Mouse (Mus musculus): Measurements from ENCODE around the gene Gm45837. TPM values are rescaled to one million over a fixed set of nuclear protein-coding genes. Genes with fewer than 3 reads are reported as not detected.

The Gm45837 gene
- polyA plus RNA-seq, 1 experiment from 2014 or later: 10.3 TPM

DNA sequence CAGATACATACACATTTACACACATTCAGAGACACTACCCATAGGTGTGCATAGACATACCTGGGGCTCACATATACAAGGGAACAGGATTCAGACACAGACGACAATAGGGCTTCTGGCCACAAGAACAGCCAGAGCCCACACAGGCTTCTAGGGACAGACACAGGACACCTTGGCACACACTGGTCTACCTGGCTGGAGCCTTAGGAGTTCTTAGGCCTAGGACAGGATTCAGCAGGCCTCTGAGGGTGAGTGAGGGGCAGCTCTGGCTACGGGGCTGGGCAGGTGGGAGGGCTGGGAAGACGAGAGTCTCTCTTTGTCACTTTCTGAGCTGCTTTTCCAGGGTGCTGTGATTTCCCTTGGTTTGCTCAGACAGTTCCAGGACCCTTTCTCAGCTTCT lies 32.4 kb upstream of the Gm45837 start:
- Histone ChIP-seq H3K36me3 (no peaks in the 10 kb centered on the region), H3K4me2 (peak overlapping the region; percentile 52), H3K9me3 (no peaks in the 10 kb centered on the region), H3K27me3 (no peaks in the 10 kb centered on the region), H3K27ac (peak overlapping the region; percentile 88), H3K4me1 (peaks cover 37% of the 10 kb centered on the region), H3K4me3 (peak overlapping the region; percentile 29), H3K9ac (peak overlapping the region; percentile 33)
- 52% methylated on average over 3 of the region's 3 CpGs for WGBS
- 0 out of 2 replicates have a peak, but pooled peaks have one; percentile 0 for ATAC-seq (ENCODE audit: borderline replicate concordance, extremely low read depth, low FRiP score, low TSS enrichment)

DNA sequence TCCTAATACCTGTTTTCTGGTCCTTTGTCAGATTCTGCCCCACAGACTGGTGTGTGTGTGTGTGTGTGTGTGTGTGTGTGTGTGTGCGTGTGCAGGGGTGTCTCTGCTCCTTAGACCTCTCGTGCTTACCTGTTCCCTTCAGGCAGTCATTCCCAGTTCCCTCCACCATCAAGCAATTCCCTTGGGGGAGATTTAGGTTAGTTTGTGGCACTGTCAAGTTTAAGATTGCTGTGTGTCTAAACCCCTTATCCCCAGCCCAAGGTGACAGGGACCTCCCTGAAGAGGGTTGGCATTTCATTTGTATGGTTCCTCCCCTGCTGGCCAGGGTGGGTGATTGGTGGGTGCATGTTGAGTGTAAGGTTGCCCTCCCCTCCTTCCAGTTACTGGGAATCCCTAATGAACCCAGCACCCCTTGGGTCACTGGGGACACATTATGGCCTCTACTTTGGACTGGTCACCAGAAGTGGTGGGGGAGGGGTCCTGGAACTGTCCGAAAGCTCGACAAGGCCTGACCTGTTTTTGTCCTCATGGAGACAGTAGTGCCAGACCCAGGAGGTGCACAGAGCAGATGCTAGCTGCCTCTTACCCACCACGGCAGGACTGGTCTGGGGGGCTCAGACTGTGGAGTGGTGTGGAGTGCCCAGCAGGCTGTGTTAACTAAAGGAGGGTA lies 31.8 kb upstream of the Gm45837 start:
- Histone ChIP-seq H3K27me3 (no peaks in the 10 kb centered on the region), H3K36me3 (no peaks in the 10 kb centered on the region), H3K4me3 (peak overlapping the region; percentile 29), H3K9ac (peak overlapping the region; percentile 33; the same call in 1 of the 2 replicates), H3K4me2 (peak overlapping the region; percentile 52), H3K4me1 (peaks cover 42% of the 10 kb centered on the region), H3K27ac (peak overlapping the region; percentile 88), H3K9me3 (no peaks in the 10 kb centered on the region)
- WGBS: 45% methylated on average over 5 of the region's 5 CpGs
- no peak for ATAC-seq (ENCODE audit: borderline replicate concordance, extremely low read depth, low FRiP score, low TSS enrichment)

DNA sequence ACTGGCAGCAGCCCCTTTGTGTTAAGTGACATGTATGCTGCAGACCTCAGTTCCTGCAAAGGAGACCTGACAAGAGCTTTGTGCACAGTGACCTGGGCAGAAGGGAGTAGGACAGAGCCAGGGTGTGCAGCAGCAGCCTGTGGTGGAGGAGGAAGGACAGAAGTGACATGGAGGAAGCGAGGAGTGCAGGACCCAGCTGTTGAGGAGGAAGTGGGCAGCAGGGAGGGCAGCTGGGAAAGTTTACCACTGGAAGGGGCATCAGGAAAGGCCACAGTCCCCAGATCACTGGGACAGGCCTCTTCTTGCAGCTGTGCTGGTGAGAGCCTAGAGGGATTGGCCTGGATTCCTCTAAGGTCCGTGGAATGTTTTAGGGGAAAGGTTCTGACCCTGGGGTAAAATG lies 31.0 kb upstream of the Gm45837 start:
- H3K9ac ChIP-seq: peak overlapping the region; percentile 17; the same call in 1 of the 2 replicates
- peak overlapping the region; percentile 52 for H3K4me2 ChIP-seq
- WGBS: 39% methylated on average over 2 of the region's 2 CpGs
- no peaks in the 10 kb centered on the region for H3K9me3 ChIP-seq
- no peaks in the 10 kb centered on the region for H3K36me3 ChIP-seq
- ATAC-seq (ENCODE audit: borderline replicate concordance, extremely low read depth, low FRiP score, low TSS enrichment): no peak
- 0 out of 2 replicates have a peak overlapping the region, but pooled peaks have one; percentile 29 for H3K4me3 ChIP-seq
- H3K4me1 ChIP-seq: peaks cover 50% of the 10 kb centered on the region
- H3K27ac ChIP-seq: peak overlapping the region; percentile 88
- H3K27me3 ChIP-seq: no peaks in the 10 kb centered on the region

DNA sequence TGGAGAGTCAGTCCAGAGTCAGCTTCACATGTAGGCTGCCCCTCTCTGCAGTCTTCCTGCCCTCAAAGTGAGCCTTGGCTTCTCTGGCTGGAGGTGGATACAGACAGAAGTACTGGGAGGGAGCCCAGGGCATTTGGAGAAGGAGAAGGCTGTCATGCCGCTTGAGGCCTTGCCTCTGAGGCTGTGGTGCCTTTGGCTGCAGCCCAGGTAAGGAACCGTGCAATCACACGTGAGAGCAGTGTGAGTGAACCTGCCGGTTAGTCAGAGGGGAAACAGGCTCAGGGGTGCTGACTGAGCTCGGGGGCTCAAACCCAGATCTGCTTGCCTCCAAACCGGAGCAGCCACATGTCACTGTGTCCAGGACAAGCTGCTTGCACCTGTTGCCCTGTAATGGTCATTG lies 29.2 kb upstream of the Gm45837 start:
- no peaks in the 10 kb centered on the region for H3K36me3 ChIP-seq
- H3K4me2 ChIP-seq: no peak overlapping the region
- H3K4me3 ChIP-seq: no peak overlapping the region
- H3K27ac ChIP-seq: no peak overlapping the region
- ATAC-seq (ENCODE audit: borderline replicate concordance, extremely low read depth, low FRiP score, low TSS enrichment): no peak
- WGBS: 73% methylated on average over 6 of the region's 6 CpGs
- H3K4me1 ChIP-seq: peaks cover 67% of the 10 kb centered on the region
- no peaks in the 10 kb centered on the region for H3K9me3 ChIP-seq
- no peaks in the 10 kb centered on the region for H3K27me3 ChIP-seq
- H3K9ac ChIP-seq: no peak overlapping the region

DNA sequence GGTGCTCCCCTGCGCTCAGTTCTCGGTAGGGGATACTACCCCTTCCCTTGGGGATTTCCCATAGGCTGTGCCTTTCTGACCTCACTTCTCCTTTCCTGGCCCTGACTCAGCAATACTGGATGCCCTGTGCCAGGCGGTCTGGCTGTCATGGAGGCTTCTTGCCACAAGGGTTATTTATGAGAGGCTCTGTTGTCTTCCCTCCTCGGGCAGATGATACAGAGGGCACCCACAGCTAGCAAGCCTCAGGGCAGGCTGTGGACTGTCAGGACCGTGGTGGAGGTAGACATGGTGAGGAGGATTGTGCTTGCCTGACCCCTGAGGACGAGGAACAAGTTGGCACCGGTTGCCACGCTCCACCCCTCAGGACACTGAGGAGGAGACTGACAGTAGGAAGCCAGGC lies 28.3 kb upstream of the Gm45837 start:
- Histone ChIP-seq H3K36me3 (no peaks in the 10 kb centered on the region), H3K4me3 (no peak overlapping the region), H3K9me3 (no peaks in the 10 kb centered on the region), H3K27ac (no peak overlapping the region), H3K4me2 (no peak overlapping the region), H3K9ac (no peak overlapping the region), H3K27me3 (no peaks in the 10 kb centered on the region), H3K4me1 (peaks cover 68% of the 10 kb centered on the region)
- no peak for ATAC-seq (ENCODE audit: borderline replicate concordance, extremely low read depth, low FRiP score, low TSS enrichment)
- WGBS: 60% methylated on average over 8 of the region's 8 CpGs

DNA sequence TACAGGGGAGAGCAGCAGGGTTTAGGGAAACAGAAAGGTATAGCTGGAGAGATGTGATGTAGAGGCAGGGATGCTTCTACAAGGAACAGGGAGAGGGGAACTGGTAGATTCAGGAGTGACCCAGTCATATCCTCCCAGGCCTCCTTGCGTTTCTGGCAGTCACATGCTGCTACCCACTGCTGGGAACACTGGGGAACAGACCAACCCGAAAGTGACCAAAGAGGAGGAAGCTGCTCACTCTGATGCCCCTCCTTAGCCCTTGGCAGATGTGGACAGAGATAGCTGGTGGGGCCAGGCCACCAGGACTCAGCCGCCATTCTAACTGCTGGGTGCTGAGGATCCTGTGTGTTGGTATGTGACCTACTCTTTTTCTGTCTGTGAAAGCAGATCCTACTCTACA lies 26.9 kb upstream of the Gm45837 start:
- Histone ChIP-seq H3K36me3 (peaks cover 5% of the 10 kb centered on the region; the same call in 1 of the 2 replicates), H3K9me3 (no peaks in the 10 kb centered on the region), H3K4me3 (no peak overlapping the region), H3K4me2 (no peak overlapping the region), H3K27me3 (no peaks in the 10 kb centered on the region), H3K27ac (peak overlapping the region; percentile 89; the same call in 1 of the 2 replicates), H3K9ac (no peak overlapping the region), H3K4me1 (peaks cover 57% of the 10 kb centered on the region)
- 65% methylated on average over 3 of the region's 3 CpGs for WGBS
- ATAC-seq (ENCODE audit: borderline replicate concordance, extremely low read depth, low FRiP score, low TSS enrichment): no peak

DNA sequence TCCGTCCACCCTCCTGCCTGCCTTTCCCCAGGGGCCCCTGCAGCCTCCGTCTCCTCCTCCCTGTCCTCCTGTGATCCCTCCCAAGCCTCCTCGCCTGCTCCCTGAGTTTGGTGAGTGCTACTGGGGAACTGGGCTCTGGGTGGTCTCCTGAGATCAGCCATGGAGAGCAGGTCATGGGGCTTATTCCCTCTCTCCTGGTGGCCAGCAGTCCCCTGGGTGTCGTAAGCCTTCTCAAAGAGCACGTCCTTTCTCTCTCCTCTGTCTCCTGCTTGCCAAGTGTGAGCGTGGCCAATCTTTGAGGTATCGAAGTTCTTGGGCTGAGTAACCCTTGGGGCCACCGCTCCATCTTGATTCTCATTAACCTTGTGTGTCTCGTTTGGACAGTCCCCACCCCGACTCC lies 25.8 kb upstream of the Gm45837 start:
- no peaks in the 10 kb centered on the region for H3K9me3 ChIP-seq
- peak overlapping the region; percentile 89 for H3K27ac ChIP-seq
- H3K4me2 ChIP-seq: peak overlapping the region; percentile 46
- H3K36me3 ChIP-seq: peaks cover 8% of the 10 kb centered on the region; the same call in 1 of the 2 replicates
- no peaks in the 10 kb centered on the region for H3K27me3 ChIP-seq
- peaks cover 45% of the 10 kb centered on the region for H3K4me1 ChIP-seq
- 39% methylated on average over 10 of the region's 10 CpGs for WGBS
- H3K9ac ChIP-seq: no peak overlapping the region
- H3K4me3 ChIP-seq: no peak overlapping the region; the same call in 1 of the 2 replicates
- ATAC-seq (ENCODE audit: borderline replicate concordance, extremely low read depth, low FRiP score, low TSS enrichment): no peak

DNA sequence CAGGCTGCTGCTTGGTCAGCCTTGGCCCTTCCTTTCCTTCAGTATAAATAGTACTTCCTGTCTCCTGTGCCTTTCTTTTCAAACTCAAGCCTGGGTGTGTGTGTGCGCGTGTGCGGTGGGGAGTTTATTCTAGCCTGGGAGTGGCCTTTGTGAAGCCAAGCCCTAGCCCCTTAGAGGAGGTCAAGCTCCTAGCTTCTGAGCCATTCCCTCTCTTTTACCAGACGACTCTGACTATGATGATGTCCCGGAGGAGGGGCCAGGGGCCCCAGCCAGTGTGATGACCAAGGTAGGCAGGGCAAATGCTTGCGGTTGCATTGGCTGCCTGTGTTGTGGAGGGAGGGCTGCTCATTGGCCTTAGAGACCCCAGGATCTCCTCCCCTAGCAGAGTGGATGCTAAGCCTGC lies 25.4 kb upstream of the Gm45837 start:
- Histone ChIP-seq H3K4me2 (peak overlapping the region; percentile 46), H3K4me3 (peak overlapping the region; percentile 11; the same call in 1 of the 2 replicates), H3K27ac (peak overlapping the region; percentile 89), H3K4me1 (peaks cover 44% of the 10 kb centered on the region), H3K9ac (no peak overlapping the region), H3K36me3 (peaks cover 12% of the 10 kb centered on the region; the same call in 1 of the 2 replicates), H3K27me3 (no peaks in the 10 kb centered on the region), H3K9me3 (no peaks in the 10 kb centered on the region)
- peak; percentile 67 for ATAC-seq (ENCODE audit: borderline replicate concordance, extremely low read depth, low FRiP score, low TSS enrichment)
- 11% methylated on average over 6 of the region's 6 CpGs for WGBS

DNA sequence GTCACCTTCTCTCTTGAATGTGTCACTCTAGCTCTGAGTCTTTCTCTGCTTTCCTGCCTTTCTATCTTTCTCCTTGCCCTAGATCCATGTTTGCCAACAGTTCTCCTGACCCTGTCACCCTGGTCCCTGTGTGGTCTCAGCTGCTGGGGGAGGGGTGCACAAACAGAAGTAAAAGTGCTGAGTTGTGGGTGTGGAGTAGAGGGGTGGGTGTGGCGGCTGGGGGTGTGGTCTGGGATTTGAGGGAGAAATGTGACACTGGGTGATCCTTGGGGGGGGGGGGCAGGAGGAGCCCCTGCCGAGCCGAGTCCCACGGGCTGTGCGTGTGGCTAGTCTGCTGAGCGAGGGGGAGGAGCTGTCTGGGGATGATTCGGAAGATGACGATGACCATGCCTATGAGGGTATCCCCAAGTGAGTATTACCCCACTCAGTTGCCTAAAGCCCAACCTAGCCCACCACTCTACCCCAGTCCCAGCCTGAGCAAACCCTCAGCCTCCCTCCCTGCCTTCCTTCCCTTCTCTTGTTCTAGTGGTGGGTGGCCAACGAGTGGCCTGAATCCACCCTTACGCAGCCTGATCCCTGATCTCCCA lies 24.7 kb upstream of the Gm45837 start:
- Histone ChIP-seq H3K27me3 (no peaks in the 10 kb centered on the region), H3K9ac (peak overlapping the region; percentile 23), H3K4me3 (0 out of 2 replicates have a peak overlapping the region, but pooled peaks have one; percentile 11), H3K27ac (peak overlapping the region; percentile 89), H3K36me3 (peaks cover 12% of the 10 kb centered on the region; the same call in 1 of the 2 replicates), H3K4me1 (peaks cover 50% of the 10 kb centered on the region), H3K9me3 (no peaks in the 10 kb centered on the region), H3K4me2 (peak overlapping the region; percentile 46)
- 35% methylated on average over 9 of the region's 10 CpGs for WGBS
- peak; percentile 72 for ATAC-seq (ENCODE audit: borderline replicate concordance, extremely low read depth, low FRiP score, low TSS enrichment)

DNA sequence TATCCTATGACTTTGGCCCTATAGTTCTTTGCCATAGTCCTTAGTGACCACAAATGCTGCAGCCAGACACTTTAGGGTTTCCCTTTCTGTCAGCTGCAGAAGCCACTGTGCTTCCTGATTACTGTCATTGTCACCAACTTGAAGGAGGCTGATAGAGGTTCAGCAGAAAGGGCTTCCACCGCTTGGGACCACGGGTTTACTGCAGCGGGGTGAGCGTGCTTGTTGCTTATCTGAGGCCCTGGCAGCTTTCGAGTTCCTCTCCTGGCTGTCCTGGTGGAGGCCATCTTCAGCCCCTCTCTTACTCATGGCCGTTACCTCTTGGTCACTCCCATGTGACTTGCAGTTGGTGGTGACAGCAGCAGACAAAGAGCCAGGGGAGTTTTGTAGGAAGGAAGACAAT lies 21.4 kb upstream of the Gm45837 start:
- Histone ChIP-seq H3K4me1 (peaks cover 66% of the 10 kb centered on the region), H3K27me3 (no peaks in the 10 kb centered on the region), H3K4me2 (no peak overlapping the region), H3K9me3 (no peaks in the 10 kb centered on the region), H3K36me3 (peaks cover 12% of the 10 kb centered on the region; the same call in 1 of the 2 replicates), H3K27ac (no peak overlapping the region), H3K9ac (no peak overlapping the region), H3K4me3 (no peak overlapping the region)
- 76% methylated on average over 6 of the region's 6 CpGs for WGBS
- ATAC-seq (ENCODE audit: borderline replicate concordance, extremely low read depth, low FRiP score, low TSS enrichment): no peak

DNA sequence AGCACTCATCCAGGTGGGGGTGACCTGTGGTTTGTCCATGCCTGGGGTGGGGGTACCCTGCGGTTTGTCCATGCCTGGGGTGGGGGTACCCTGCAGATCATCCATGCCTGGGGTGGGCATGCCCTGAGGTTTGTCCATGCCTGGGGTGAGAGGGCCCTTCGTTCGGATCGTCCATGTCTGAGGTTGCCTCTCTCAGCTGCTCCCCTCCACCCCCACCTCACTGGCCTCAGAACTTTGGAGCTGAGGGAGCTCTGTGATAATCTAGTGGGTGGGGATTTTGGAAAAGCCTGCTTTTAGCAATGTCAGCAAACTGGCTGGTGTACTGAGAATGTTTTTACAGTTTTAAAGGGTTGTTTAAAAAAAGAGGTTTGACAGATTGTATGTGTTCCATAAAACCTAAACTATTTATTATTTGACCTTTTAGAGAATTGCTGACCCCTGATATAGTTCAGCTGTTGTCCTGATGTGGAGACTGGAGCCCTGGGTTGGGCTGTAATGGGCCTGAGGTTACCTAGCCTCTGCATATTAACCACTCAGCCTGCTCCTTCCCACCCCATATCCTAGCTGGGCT lies 18.7 kb upstream of the Gm45837 start:
- H3K4me2 ChIP-seq: 0 out of 2 replicates have a peak overlapping the region, but pooled peaks have one; percentile 18
- H3K9ac ChIP-seq: no peak overlapping the region
- H3K27ac ChIP-seq: peak overlapping the region; percentile 99
- no peak; the same call in 1 of the 2 replicates for ATAC-seq (ENCODE audit: borderline replicate concordance, extremely low read depth, low FRiP score, low TSS enrichment)
- no peaks in the 10 kb centered on the region for H3K27me3 ChIP-seq
- H3K4me1 ChIP-seq: peaks cover 46% of the 10 kb centered on the region
- H3K36me3 ChIP-seq: peaks cover 23% of the 10 kb centered on the region
- no peak overlapping the region for H3K4me3 ChIP-seq
- H3K9me3 ChIP-seq: no peaks in the 10 kb centered on the region
- WGBS: 34% methylated on average over 4 of the region's 4 CpGs

DNA sequence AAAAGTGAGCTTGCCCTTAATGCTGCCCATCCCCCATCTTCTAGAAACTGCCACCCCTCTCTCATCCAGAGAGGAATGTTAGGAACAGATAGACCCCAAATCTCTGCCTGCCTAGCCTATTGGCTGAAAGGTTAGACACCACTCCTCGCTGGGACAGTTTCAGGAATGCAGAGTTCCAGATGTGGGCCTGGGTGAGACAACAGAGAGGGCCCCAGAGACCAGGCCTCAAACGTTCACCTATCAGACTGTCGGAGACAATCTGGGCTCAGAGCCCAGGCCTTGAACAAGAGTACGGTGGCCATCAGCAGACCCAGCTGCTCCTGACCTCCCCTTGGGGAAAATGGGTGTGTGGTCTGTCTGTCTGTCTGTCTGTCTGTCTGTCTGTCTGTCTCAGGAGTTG lies 17.7 kb upstream of the Gm45837 start:
- Histone ChIP-seq H3K4me3 (no peak overlapping the region), H3K4me2 (peak overlapping the region; percentile 55), H3K36me3 (peaks cover 33% of the 10 kb centered on the region), H3K4me1 (peaks cover 46% of the 10 kb centered on the region), H3K9ac (no peak overlapping the region), H3K9me3 (no peaks in the 10 kb centered on the region), H3K27me3 (no peaks in the 10 kb centered on the region), H3K27ac (peak overlapping the region; percentile 99)
- ATAC-seq (ENCODE audit: borderline replicate concordance, extremely low read depth, low FRiP score, low TSS enrichment): peak; percentile 3; the same call in 1 of the 2 replicates
- WGBS: 29% methylated on average over 4 of the region's 4 CpGs
